Mouse (Mus musculus): ENCODE results near the gene Madcam1.

Madcam1 gene

GRCm38 (mm10) chr10:79664131-79664665, at the start of gene Madcam1:
Gene Madcam1 (plus strand): TSS chr10:79664559.
- peak; percentile 60 for DNase-seq (ENCODE audit: low read depth, low spot score)

- no peak for DNase-seq (ENCODE audit: low read depth, low spot score)
Observed at GRCm38 (mm10) chr10:79615860-79616259, 48.5 kb upstream of the Madcam1 start.

- DNase-seq (ENCODE audit: low read depth, low spot score), result no peak
Observed at GRCm38 (mm10) chr10:79616376-79616775, 48.0 kb upstream of the Madcam1 start.

- no peak for DNase-seq (ENCODE audit: low read depth, low spot score)
Observed at GRCm38 (mm10) chr10:79623950-79624349, 40.4 kb upstream of the Madcam1 start.

GRCm38 (mm10) chr10:79625398-79625797, 39.0 kb upstream of the Madcam1 start:
- DNase-seq (ENCODE audit: low read depth, low spot score), result no peak

DNA sequence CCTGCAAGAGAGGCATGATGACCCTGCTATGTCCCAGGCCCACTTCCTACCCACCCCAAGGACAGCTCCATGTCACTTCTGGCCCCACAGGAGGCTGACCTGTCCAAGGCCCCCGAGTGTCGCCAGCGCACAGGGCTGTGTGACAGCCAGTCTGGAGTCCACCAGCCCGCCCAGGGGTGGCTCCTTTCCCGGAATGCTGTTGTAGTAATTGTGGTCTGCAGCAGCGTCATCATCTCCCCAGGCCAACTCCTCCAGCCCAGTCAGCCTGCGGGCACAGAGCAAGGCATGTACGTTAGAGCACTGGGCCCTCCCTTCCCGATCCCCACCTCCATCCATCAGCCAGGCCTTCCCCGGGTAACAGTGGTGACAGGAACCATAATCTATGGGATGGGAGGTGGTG, 38.2 kb upstream of the Madcam1 start:
- no peak for DNase-seq (ENCODE audit: low read depth, low spot score)

- no peak for DNase-seq (ENCODE audit: low read depth, low spot score)
Observed at GRCm38 (mm10) chr10:79628377-79628776, 36.0 kb upstream of the Madcam1 start.

DNA sequence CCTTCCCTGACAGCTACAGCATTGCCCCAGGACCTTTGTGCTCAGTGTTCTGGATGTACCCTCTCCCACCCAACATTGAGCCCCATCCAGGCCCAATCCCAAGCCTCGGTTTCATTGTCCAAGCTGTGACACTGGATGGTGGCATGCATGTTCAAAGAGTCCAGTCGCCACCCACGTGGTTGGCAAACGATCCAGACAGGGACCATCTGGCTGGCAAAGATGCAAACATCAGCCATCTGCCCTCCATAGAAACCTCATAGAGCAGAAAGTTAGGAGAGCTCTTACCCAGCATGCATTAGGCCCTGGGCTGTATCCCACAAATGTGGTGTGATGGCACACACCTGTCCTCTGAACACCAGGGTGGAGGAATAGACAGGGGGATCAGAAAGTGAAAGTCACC, 32.9 kb upstream of the Madcam1 start:
- no peak for DNase-seq (ENCODE audit: low read depth, low spot score)

DNA sequence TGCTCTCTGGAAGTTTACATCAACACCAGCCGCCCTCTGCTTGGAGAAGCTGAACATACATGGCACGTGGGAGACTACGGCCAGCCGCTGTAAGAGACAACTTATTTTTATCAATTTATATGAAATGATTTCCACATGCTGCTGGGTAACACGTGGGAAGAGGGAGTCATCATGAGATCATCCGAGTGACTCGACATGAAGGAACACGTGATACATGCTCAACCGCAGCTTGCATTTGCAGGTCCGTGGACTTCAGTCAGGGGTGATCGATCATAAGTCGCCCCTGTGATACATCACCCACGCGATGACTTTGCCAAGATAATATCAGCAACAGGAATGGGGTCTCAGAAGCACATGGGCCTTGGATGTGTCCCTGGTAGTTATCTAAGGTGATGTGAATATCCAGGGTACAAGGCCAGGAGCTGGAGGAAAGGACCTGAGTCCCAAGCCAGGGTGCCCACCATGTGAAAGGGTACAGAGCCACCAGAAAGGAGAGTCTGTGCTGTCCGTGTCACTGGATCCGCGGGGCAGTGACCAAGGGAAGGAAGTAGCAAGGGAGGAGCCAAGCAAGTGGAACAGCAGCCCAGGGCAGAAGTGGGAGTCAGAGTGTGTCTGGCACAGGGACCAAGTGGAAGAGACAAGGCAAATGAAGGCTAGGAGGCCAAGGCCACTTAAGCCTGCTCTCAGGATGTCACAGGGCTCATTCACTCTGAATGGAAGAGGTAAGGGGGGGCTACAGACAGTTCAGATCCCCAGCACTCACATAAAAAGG, 31.2 kb upstream of the Madcam1 start:
- DNase-seq (ENCODE audit: low read depth, low spot score), result no peak

DNA sequence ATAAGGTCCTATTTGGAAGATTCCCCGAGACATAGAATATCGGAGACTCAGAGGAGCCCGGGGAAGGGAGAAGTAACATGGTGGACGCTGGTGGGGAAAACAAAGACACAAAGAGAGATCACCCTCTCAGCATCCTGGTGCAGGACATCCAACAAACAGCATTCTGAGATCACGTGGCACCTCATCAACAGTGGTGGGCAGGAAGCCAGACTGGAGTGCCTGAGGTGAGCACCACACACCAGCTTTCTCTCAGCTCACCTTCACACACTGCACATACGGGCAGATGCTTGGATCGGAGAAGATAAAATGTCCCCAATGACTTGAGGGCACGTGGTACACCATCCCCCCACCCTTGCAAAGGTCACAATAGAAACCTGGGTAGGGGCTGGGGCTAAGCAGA, 28.1 kb upstream of the Madcam1 start:
- DNase-seq (ENCODE audit: low read depth, low spot score), result no peak

GRCm38 (mm10) chr10:79637128-79638110, 26.9 kb upstream of the Madcam1 start, which contains the start of gene Shc2:
Gene Shc2 (minus strand): TSS chr10:79637918.
- no peak for DNase-seq (ENCODE audit: low read depth, low spot score)

GRCm38 (mm10) chr10:79638486-79639204, 25.7 kb upstream of the Madcam1 start:
- no peak for DNase-seq (ENCODE audit: low read depth, low spot score)

DNA sequence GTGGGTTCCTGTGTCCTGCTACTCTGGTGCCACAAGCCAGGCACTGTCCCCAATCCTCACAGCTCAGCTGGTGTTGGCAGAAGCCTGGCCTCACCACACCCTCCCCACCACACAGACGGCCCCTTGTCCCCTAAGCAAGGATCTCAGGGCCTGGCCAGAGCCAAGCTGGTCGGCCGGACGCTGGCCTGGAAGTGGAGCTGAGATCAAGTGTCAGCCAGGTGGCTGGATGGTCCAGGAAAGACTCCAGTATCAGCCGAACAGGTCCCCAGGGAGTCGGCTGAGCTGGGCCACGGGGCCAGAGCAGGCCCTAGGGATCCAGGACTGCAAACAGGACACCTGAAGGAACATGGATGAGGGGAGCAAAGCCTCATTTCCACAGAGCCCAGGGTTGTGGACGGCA, 18.6 kb upstream of the Madcam1 start, which contains the start of gene Odf3l2:
Gene Odf3l2 (minus strand): TSS at position 28 of the 400 bp plus-strand sequence.
- no peak for DNase-seq (ENCODE audit: low read depth, low spot score)

DNA sequence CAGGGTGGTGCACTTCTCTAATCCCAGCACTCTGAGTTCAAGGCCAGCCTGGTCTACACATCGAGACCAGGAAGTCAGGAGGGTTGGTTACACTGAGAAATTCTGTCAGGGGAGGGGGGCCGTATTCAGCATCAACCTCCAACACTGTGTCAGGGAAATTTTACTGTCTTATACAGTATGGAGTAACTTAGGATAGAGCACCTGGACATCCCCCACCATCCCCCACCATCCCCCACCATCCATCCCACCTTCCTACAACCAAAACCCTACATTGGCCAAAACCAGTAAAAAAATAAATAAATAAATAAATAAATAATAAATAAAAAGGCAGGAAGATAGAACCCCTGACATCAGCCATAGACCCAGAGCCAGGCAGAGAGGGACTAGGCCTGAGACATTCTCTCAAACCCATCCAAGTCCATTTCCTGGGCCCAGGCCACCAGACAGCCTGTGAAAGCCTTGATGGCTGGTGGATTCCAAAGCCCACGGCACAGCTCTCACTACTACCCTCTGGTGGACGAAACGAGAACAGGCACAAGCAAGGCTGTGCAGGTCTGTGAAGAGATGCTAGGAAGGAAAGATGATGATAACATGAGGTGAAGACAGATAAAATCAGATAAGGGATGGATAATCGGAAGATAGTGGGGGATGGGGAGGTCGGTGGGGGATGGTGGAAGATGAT, 15.1 kb upstream of the Madcam1 start:
- no peak for DNase-seq (ENCODE audit: low read depth, low spot score)

DNA sequence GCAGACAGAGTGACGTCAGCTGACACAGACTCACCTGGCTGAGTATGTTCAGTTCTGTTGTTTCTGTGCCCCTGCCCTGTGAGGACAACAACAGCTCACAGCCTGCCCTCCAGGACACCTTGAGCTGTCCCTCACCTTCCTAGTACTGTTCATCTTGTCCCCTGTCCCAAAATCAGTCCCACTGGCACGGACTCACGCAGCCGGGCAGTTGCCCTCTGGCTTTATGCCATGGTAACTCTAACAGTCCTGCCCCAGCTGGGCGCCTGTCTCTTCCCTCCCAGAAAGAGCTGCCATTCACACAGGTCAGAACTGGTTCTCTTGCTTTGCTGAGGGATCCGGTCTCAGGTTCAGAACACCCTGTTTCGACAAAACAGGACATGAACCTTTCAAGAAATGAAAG, 11.6 kb upstream of the Madcam1 start:
- DNase-seq (ENCODE audit: low read depth, low spot score), result no peak

GRCm38 (mm10) chr10:79654946-79655395, 9.4 kb upstream of the Madcam1 start:
- no peak for DNase-seq (ENCODE audit: low read depth, low spot score)

DNA sequence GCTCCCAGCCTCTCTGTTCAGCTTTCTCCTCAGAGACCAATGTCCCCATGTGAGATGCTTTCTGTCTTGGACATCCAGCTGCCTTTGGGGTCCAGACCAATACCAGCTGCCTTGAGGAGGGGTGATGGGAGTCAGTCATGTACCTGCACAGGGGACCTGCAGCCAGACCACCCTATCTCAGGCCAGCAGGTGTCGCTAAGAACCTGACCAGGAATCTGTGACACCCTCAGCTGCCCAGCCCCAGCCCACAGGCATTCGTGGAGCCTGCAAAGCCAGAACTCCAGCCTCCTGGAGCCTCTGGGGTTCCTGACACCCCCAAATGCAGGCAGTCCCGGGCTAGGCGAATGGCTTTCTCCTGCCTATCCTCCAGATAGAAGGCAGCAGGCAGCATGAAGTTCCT, 5.5 kb upstream of the Madcam1 start:
- no peak for DNase-seq (ENCODE audit: low read depth, low spot score)

DNA sequence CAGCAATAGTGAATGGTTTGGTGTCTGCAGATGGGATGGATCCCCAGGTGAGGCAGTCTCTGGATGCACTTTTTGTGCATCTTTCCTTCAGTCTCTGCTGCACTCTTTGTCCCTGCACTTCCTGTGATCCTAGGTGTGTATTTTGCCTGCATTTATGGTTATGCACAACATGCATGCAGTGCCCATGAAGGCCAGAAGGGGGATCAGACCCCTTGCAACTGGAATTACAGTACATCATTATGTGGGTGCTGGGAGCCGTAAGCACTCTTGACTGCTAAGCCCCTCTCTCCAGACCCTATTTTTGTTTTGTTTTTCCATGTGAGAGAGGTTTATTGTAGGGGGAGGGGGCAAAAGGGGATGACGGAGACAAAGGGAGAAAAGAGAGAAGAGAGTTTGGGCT, 4.1 kb upstream of the Madcam1 start:
- no peak for DNase-seq (ENCODE audit: low read depth, low spot score)

- DNase-seq (ENCODE audit: low read depth, low spot score), result no peak
Observed at GRCm38 (mm10) chr10:79661861-79662260, 2.5 kb upstream of the Madcam1 start.

DNA sequence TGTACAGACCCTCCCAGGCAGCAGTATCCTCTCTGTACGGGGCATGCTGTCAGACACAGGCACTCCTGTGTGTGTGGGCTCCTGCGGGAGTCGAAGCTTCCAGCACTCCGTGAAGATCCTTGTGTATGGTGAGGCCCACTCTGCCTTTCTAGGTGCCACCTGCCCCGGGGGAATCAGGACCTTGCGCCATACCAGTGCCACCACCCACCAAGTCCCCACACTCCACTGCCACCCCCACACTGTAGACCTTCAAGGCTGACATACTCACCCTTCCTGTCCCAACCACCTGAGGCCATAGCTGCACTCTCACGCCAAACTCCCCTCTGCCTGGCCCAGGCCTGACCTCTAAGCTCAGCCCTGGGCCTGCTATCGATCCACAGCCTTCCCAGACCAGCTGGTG, 692 bp downstream of the Madcam1 start:
- DNase-seq (ENCODE audit: low read depth, low spot score), result no peak

DNA sequence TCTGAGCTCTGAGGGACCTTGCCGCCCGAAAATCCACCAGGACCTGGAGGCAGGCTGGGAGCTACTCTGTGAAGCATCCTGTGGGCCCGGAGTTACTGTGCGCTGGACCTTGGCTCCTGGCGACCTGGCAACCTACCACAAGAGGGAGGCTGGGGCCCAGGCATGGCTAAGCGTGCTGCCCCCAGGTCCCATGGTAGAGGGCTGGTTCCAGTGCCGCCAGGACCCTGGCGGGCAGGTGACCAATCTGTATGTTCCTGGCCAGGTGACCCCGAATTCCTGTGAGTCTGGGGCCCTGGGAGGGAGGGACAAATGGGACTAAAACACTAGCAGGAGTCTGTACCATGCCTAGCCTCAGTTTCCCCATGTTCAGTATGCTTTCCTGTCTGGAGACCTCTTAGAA, 2.1 kb downstream of the Madcam1 start:
- no peak for DNase-seq (ENCODE audit: low read depth, low spot score)

Measured in embryo, embryonic 11.5 days (tissue).